Mouse (Mus musculus) ES-Bruce4 (cell line): ENCODE data around the gene BC051019.

Experiments
- CTCF ChIP-seq: IDR thresholded peaks from one replicate; pipeline ENCODE4 v1.8.1; 2011; ENCODE audit warnings: low read depth, low read length
- POLR2A ChIP-seq: IDR thresholded peaks from one replicate; pipeline ENCODE4 v1.8.1; 2011; ENCODE audit warnings: low read length; ENCODE audit not compliant: insufficient read depth

DNA sequence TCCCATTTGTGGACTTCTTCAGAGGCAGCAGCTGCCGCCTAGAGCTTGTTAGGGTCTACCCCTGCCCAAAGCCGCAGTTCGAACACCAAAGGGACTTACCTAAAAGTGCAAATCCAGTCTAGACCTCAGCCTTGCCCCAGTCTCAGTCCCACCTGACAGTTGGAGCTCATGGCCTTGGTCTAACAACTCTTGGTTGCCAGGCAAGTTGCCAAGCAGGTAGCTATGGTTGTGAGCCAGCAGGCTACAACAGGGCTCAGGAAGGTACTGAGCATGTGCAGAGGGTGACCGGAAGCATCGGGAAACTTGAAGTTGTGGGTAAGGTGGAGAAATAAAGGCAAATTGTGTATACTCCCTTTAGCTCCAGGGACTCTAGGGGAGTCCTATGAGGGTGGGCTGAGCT is at the start of gene BC051019:
- TF ChIP-seq CTCF, result no peak
- no peak for TF ChIP-seq POLR2A
